Mouse (Mus musculus): Measurements from ENCODE around the gene Gnb2.
A peak's percentile ranks its signal among the peaks of the same experiment; 100 is the strongest.

Gnb2 gene

GRCm38 (mm10) chr5:137519691-137520550, 13.4 kb downstream of the Gnb2 start:
- no peak for DNase-seq (ENCODE audit: low spot score in 2 of 2)

GRCm38 (mm10) chr5:137518436-137518835, 14.9 kb downstream of the Gnb2 start, which contains the start of gene Gigyf1:
Gene Gigyf1 (plus strand): TSS chr5:137518548.
- DNase-seq (ENCODE audit: low spot score in 2 of 2): no peak

- DNase-seq (ENCODE audit: low spot score in 2 of 2): no peak
Measured at GRCm38 (mm10) chr5:137514811-137515210, 18.5 kb downstream of the Gnb2 start.

GRCm38 (mm10) chr5:137513951-137514721, 19.2 kb downstream of the Gnb2 start:
- DNase-seq (ENCODE audit: low spot score in 2 of 2): no peak

- no peak for DNase-seq (ENCODE audit: low spot score in 2 of 2)
Measured at GRCm38 (mm10) chr5:137512847-137513794, 20.2 kb downstream of the Gnb2 start.

- no peak for DNase-seq (ENCODE audit: low spot score in 2 of 2)
Measured at GRCm38 (mm10) chr5:137511706-137512105, 21.6 kb downstream of the Gnb2 start.

GRCm38 (mm10) chr5:137510573-137511390, 22.5 kb downstream of the Gnb2 start:
- no peak for DNase-seq (ENCODE audit: low spot score in 2 of 2)

GRCm38 (mm10) chr5:137510014-137510501, 23.3 kb downstream of the Gnb2 start:
- peak; percentile 80 for DNase-seq (ENCODE audit: low spot score in 2 of 2)

- DNase-seq (ENCODE audit: low spot score in 2 of 2): no peak
Measured at GRCm38 (mm10) chr5:137504041-137504440, 29.3 kb downstream of the Gnb2 start.

- DNase-seq (ENCODE audit: low spot score in 2 of 2): peak in 1 of 2 experiments; percentile 89
Measured at GRCm38 (mm10) chr5:137502667-137503110, 30.6 kb downstream of the Gnb2 start.

- DNase-seq (ENCODE audit: low spot score in 2 of 2): peak; percentile 100
Measured at GRCm38 (mm10) chr5:137501709-137502666, 31.3 kb downstream of the Gnb2 start, which contains the start of gene Pop7. Gene Pop7 (minus strand): TSS chr5:137502518.

- no peak for DNase-seq (ENCODE audit: low spot score in 2 of 2)
Measured at GRCm38 (mm10) chr5:137500186-137500585, 33.1 kb downstream of the Gnb2 start.

GRCm38 (mm10) chr5:137493831-137494230, 39.5 kb downstream of the Gnb2 start:
- no peak for DNase-seq (ENCODE audit: low spot score in 2 of 2)

GRCm38 (mm10) chr5:137491559-137491958, 41.8 kb downstream of the Gnb2 start:
- peak in 1 of 2 experiments; percentile 46 for DNase-seq (ENCODE audit: low spot score in 2 of 2)

- DNase-seq (ENCODE audit: low spot score in 2 of 2): no peak
Measured at GRCm38 (mm10) chr5:137487616-137488015, 45.7 kb downstream of the Gnb2 start.

GRCm38 (mm10) chr5:137485851-137486155, 47.5 kb downstream of the Gnb2 start:
- no peak for DNase-seq (ENCODE audit: low spot score in 2 of 2)

- no peak for DNase-seq (ENCODE audit: low spot score in 2 of 2)
Measured at GRCm38 (mm10) chr5:137485071-137485850, 48.0 kb downstream of the Gnb2 start.

GRCm38 (mm10) chr5:137481897-137482296, 51.4 kb downstream of the Gnb2 start:
- no peak for DNase-seq (ENCODE audit: low spot score in 2 of 2)
